Mouse (Mus musculus): ENCODE data around the gene Dse. TPM values are rescaled to one million over a fixed set of nuclear protein-coding genes. Genes with fewer than 3 reads are reported as not detected.

The Dse gene
- polyA plus RNA-seq, 1 experiment, result 8.7 TPM

DNA sequence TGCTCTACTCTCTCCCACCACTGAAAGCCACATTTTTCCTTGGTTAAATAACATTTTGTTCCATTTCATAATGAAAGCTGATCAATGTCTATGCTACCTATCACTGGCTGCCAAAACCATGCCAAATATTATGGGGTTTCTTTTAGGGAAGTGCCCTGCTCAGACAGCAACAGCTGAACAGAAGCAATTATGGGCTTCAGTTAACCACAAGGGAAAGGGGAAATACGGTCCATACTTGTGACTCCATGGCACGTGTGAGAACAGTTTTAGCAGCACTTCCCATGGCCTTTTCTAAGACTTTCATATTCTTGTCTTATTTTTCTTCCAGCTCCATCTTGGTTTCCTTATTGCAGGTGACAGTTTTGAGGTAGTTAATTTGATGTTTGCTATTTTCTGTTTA lies 76.2 kb downstream of the Dse start:
- no peak overlapping the region for H3K4me3 ChIP-seq (ENCODE audit: insufficient read depth, poor library complexity, severe bottlenecking)
- H3K79me2 ChIP-seq (ENCODE audit: control insufficient read depth, insufficient read depth), result no peaks in the 10 kb centered on the region
- no peaks in the 10 kb centered on the region for H3K36me3 ChIP-seq (ENCODE audit: control insufficient read depth, insufficient read depth)
- no peaks in the 10 kb centered on the region for H3K27me3 ChIP-seq (ENCODE audit: control insufficient read depth, insufficient read depth, insufficient read length)
- H3ac ChIP-seq (ENCODE audit: control insufficient read depth, insufficient read length, low read depth), result no peak overlapping the region
- no peak for TF ChIP-seq MYOG (IDR thresholded peaks at IDR 0.05; ENCODE audit: control insufficient read depth, extremely low read depth, insufficient read length)
- TF ChIP-seq CEBPB (IDR thresholded peaks at IDR 0.05; ENCODE audit: low read depth), result no peak
- TF ChIP-seq USF1 (IDR thresholded peaks at IDR 0.05; ENCODE audit: low read depth), result no peak
- H3K79me3 ChIP-seq (ENCODE audit: low read depth), result no peaks in the 10 kb centered on the region

DNA sequence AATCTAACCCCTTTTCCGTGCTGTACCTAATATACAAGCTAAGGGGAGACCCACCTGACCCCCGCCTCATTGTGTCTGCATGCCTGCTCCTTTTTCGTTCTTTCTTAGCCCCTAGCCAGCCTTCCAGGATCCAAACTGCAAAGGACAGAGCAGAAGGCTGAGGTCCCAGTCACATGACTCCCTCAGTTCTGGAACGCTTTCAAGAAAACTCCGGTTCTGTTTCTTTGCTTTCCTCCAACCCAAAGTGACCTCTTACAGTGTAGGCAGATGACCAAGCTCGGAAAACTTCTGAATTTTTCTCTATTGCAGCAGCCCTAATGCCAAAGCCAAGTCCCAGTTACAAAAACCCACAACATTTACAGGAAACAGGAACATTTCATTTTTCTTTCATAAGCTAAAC lies 79.1 kb downstream of the Dse start:
- no peak overlapping the region for H3ac ChIP-seq (ENCODE audit: control insufficient read depth, insufficient read length, low read depth)
- no peak for TF ChIP-seq MYOD1 (IDR thresholded peaks at IDR 0.05; ENCODE audit: control insufficient read depth, insufficient read length, low read depth)
- peak; percentile 11 for TF ChIP-seq USF1 (IDR thresholded peaks at IDR 0.05; ENCODE audit: low read depth)
- TF ChIP-seq CTCF (IDR thresholded peaks at IDR 0.05; ENCODE audit: control insufficient read depth, insufficient read depth, insufficient read length), result no peak

DNA sequence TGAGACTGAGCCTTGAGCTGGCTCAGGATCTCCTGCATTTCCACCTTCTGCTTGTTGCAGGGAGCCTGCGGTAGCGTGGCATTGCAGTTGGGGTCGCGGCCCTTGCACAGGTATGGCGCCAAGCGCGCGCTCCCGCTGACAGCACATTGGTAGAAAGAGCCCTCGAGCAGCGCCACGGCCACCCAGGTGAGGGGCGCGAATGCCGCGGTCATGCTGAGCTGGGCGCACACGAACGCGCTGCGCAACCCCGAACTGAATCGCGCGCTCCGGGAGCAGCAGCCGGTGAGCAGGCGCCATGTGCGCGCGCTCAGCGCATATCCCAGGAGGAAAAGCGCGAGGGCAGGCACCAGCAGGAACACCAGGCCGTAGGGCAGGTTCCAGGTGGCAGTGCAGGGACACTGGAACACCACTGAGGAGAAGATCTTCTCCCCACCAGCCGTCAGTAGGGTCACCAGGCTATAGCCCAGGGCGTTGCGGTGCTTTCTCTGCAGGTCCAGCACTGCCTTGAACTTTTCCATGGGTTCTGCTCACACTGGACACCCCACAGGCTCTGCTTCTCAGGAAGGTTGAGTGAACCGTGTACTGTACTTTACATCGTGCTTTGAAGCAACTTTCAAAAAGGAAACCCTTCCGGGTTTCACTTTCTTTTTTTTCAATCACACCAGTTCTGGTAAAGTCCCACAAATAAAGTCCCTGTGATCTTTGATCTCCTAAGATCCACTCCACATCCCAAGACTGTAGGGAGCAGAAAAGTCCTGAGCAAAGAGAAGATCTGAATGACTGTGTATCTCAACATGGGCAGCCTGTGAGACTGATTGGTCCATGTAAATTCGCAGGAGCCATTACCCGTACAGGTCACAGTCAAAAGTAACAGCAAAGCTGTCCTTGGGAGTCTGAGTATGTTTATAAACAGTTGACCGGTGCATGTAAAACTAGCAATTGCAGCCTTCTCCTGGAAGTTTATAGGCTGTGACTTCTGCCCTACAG lies 79.8 kb downstream of the Dse start, which contains the start of gene Calhm6:
Gene Calhm6, minus strand, starts transcription at position 593 of the 987 bp plus-strand sequence.
- no peaks in the 10 kb centered on the region for H3K79me3 ChIP-seq (ENCODE audit: low read depth)
- no peaks in the 10 kb centered on the region for H3K27me3 ChIP-seq (ENCODE audit: control insufficient read depth, insufficient read depth, insufficient read length)
- H3K4me3 ChIP-seq (ENCODE audit: insufficient read depth, poor library complexity, severe bottlenecking), result no peak within 1 kb of the TSS
- TF ChIP-seq CEBPB (IDR thresholded peaks at IDR 0.05; ENCODE audit: low read depth), result no peak
- no peak for TF ChIP-seq MAX (IDR thresholded peaks at IDR 0.05)
- no peak for TF ChIP-seq FOSL1 (IDR thresholded peaks at IDR 0.05; ENCODE audit: insufficient read depth, low read length, poor library complexity, severe bottlenecking)
- no peak for TF ChIP-seq MYOD1 (IDR thresholded peaks at IDR 0.05; ENCODE audit: control insufficient read depth, insufficient read length, low read depth)
- no peak for TF ChIP-seq CTCF (IDR thresholded peaks at IDR 0.05; ENCODE audit: control insufficient read depth, insufficient read depth, insufficient read length)
- TF ChIP-seq USF1 (IDR thresholded peaks at IDR 0.05; ENCODE audit: low read depth), result no peak
- TF ChIP-seq MYOG (IDR thresholded peaks at IDR 0.05; ENCODE audit: control insufficient read depth, extremely low read depth, insufficient read length), result no peak
- no peak within 1 kb of the TSS for H3ac ChIP-seq (ENCODE audit: control insufficient read depth, insufficient read length, low read depth)
- no peaks in the 10 kb centered on the region for H3K79me2 ChIP-seq (ENCODE audit: control insufficient read depth, insufficient read depth)
- no peaks in the 10 kb centered on the region for H3K36me3 ChIP-seq (ENCODE audit: control insufficient read depth, insufficient read depth)

More for the DNA sequence above, 79.1 kb downstream of the Dse start:
- Histone ChIP-seq H3K4me3 (ENCODE audit: insufficient read depth, poor library complexity, severe bottlenecking) (no peak overlapping the region), H3K27me3 (ENCODE audit: control insufficient read depth, insufficient read depth, insufficient read length) (no peaks in the 10 kb centered on the region), H3K79me3 (ENCODE audit: low read depth) (no peaks in the 10 kb centered on the region), H3K79me2 (ENCODE audit: control insufficient read depth, insufficient read depth) (no peaks in the 10 kb centered on the region), H3K36me3 (ENCODE audit: control insufficient read depth, insufficient read depth) (no peaks in the 10 kb centered on the region)

DNA sequence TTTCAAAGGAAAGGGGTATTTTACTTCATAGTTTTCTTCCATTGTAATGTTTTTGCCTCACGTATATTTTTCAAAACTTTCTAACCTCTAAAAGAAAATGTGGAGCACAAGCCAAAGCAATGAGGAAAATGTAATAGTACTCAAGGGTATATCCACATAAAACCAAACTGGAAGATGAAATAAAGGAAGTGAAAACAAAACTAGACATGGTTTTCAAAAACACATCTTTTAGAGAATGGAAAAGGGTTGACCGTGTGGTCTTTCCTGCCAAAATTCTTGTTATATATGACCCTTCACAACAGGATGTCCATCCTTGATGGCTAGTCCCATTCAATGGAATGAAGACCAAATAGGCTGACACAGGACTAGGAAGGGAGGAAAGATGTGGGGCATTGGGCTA lies 89.1 kb downstream of the Dse start:
- Histone ChIP-seq H3ac (ENCODE audit: control insufficient read depth, insufficient read length, low read depth) (no peak overlapping the region), H3K4me3 (ENCODE audit: insufficient read depth, poor library complexity, severe bottlenecking) (no peak overlapping the region), H3K27me3 (ENCODE audit: control insufficient read depth, insufficient read depth, insufficient read length) (no peaks in the 10 kb centered on the region), H3K36me3 (ENCODE audit: control insufficient read depth, insufficient read depth) (no peaks in the 10 kb centered on the region), H3K79me3 (ENCODE audit: low read depth) (no peaks in the 10 kb centered on the region), H3K79me2 (ENCODE audit: control insufficient read depth, insufficient read depth) (no peaks in the 10 kb centered on the region)
- TF ChIP-seq MYOD1 (IDR thresholded peaks at IDR 0.05; ENCODE audit: control insufficient read depth, insufficient read length, low read depth), result no peak
- TF ChIP-seq USF1 (IDR thresholded peaks at IDR 0.05; ENCODE audit: low read depth), result no peak
- TF ChIP-seq FOSL1 (IDR thresholded peaks at IDR 0.05; ENCODE audit: insufficient read depth, low read length, poor library complexity, severe bottlenecking), result no peak
- TF ChIP-seq CEBPB (IDR thresholded peaks at IDR 0.05; ENCODE audit: low read depth), result no peak
- no peak for TF ChIP-seq MAX (IDR thresholded peaks at IDR 0.05)
- no peak for TF ChIP-seq MYOG (IDR thresholded peaks at IDR 0.05; ENCODE audit: control insufficient read depth, extremely low read depth, insufficient read length)
- TF ChIP-seq CTCF (IDR thresholded peaks at IDR 0.05; ENCODE audit: control insufficient read depth, insufficient read depth, insufficient read length), result no peak

DNA sequence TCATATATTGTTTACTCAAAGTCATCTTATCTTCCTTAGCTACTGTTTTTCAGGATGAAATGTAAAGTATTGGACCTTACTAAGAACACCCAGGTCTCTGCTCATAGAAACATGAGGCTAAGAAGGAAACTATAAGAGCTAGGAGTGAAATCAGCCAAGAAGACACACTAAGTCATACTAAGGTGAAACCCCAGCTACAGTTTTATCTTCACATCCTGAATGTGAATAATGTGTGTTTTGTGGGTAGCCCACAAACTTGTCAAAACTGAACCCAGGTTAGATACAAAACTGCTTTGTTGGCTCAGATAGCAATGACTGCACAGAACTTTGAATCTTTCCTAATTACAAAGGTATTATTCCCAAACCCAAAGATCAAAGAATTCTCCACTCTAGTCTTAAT lies 89.7 kb downstream of the Dse start:
- TF ChIP-seq CTCF (IDR thresholded peaks at IDR 0.05; ENCODE audit: control insufficient read depth, insufficient read depth, insufficient read length), result no peak
- TF ChIP-seq MAX (IDR thresholded peaks at IDR 0.05), result no peak
- TF ChIP-seq FOSL1 (IDR thresholded peaks at IDR 0.05; ENCODE audit: insufficient read depth, low read length, poor library complexity, severe bottlenecking), result no peak
- no peak for TF ChIP-seq MYOG (IDR thresholded peaks at IDR 0.05; ENCODE audit: control insufficient read depth, extremely low read depth, insufficient read length)
- TF ChIP-seq CEBPB (IDR thresholded peaks at IDR 0.05; ENCODE audit: low read depth), result no peak
- TF ChIP-seq MYOD1 (IDR thresholded peaks at IDR 0.05; ENCODE audit: control insufficient read depth, insufficient read length, low read depth), result no peak
- no peak for TF ChIP-seq USF1 (IDR thresholded peaks at IDR 0.05; ENCODE audit: low read depth)
- Histone ChIP-seq H3K79me3 (ENCODE audit: low read depth) (no peaks in the 10 kb centered on the region), H3K27me3 (ENCODE audit: control insufficient read depth, insufficient read depth, insufficient read length) (no peaks in the 10 kb centered on the region), H3K36me3 (ENCODE audit: control insufficient read depth, insufficient read depth) (no peaks in the 10 kb centered on the region), H3K79me2 (ENCODE audit: control insufficient read depth, insufficient read depth) (no peaks in the 10 kb centered on the region), H3ac (ENCODE audit: control insufficient read depth, insufficient read length, low read depth) (no peak overlapping the region), H3K4me3 (ENCODE audit: insufficient read depth, poor library complexity, severe bottlenecking) (no peak overlapping the region)

Measured in C2C12 (cell line).